ENCODE assay signal across 15 mouse cellular contexts in genomic region chr1:66279222-66280009, GRCm38 (mm10).
DNase-seq lines count a peak whose midpoint lies in the region; ATAC-seq and TF ChIP-seq lines count a peak whose summit lies in the region.
"Had no signal": no experiment of that assay in that cellular context is flagged by ENCODE, and none has a peak within 500 bp of the region (broad histone marks: within the 10 kb centered on the region; RNA-seq: fewer than 3 reads in every experiment).

No protein-coding gene starts in this region.

- peak; percentile 4 to 36 for DNase-seq in frontal cortex, postnatal 36 days (ENCODE audit: low spot score in 2 of 2)
- no peak for DNase-seq in frontal cortex, adult 2 months (ENCODE audit: extremely low spot score in 1 of 2, low spot score in 1 of 2)
- no peak for DNase-seq in left cerebral cortex, adult 2 months (ENCODE audit: extremely low spot score in 1 of 2, low spot score in 2 of 2)
- DNase-seq in left cerebral cortex, postnatal 4 days: no peak
- peak; percentile 64 for DNase-seq in naive thymus-derived CD4-positive, alpha-beta T cell, adult 2 months (ENCODE audit: low read depth)
- DNase-seq in urinary bladder, adult 2 months (ENCODE audit: low spot score): no peak
- no peak for DNase-seq in adipocyte (ENCODE audit: low spot score)
- DNase-seq: adrenal gland, postnatal 25 days; cerebellum, adult 18-20 months; liver, postnatal 0 days; thymus, postnatal 4 days had no signal

- peak overlapping the region; percentile 63 for H3K27ac ChIP-seq in left cerebral cortex, adult 2 months
- H3K27ac ChIP-seq: heart, embryonic 13.5 days had no signal

- intact Hi-C loops in left cerebral cortex, adult 2 months (cut with DNase I): loop anchor here (5.0 kb wide), 1 partner anchor 82 kb away; no protein-coding TSS in a partner anchor
- intact Hi-C loops in left cerebral cortex, postnatal 4 days (cut with DNase I): no loop called here

- TF ChIP-seq CTCF in left cerebral cortex, adult 2 months (IDR thresholded peaks at IDR 0.05): no peak

- no peak overlapping the region for H3K4me3 ChIP-seq in left cerebral cortex, adult 2 months
- H3K4me3 ChIP-seq: heart, embryonic 13.5 days had no signal

- ATAC-seq in common myeloid progenitor, adult 5-6 weeks (replicated peaks; ENCODE audit: low read depth, poor library complexity, severe bottlenecking): peak; percentile 94
- ATAC-seq: forebrain, embryonic 16.5 days; intestine, embryonic 16.5 days; liver, postnatal 0 days had no signal

Comparison
In these comparisons a context has a peak if more than half of its experiments do, and no peak if none do; other contexts are left out.
1. DNase-seq: peak in frontal cortex, postnatal 36 days (2 of 2) and naive thymus-derived CD4-positive, alpha-beta T cell, adult 2 months (single experiment); none in frontal cortex, adult 2 months (0 of 2), left cerebral cortex, adult 2 months (0 of 2), left cerebral cortex, postnatal 4 days (single experiment), urinary bladder, adult 2 months (single experiment) and adipocyte (single experiment).